ENCODE assay signal across 7 mouse cellular contexts in the genomic region with DNA sequence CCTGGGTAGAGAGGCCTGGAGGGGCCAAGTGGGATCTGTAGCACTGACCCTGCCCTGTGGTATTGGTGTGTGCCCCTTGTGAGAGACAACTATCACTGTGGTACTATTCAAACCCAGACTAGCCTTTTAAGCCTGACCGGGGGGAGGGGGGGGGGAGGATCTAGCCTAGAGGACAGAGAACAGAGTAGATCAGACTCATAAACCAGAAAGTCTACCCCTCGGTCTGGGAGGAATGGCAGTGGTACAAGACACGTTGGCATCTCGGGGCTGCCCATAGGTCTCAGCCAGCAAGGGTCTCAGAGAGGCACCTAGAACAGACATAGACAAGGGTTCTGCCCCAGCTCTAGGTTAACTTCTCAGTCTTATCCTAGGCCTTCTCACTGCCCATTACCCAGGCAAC. TPM values are rescaled to one million over a fixed set of nuclear protein-coding genes. Genes with fewer than 3 reads are reported as not detected.
DNase-seq lines count a peak whose midpoint lies in the region; ATAC-seq and TF ChIP-seq lines count a peak whose summit lies in the region.

No protein-coding gene starts in this region.

- intact Hi-C loops in gastrocnemius, postnatal 36 days (cut with DNase I), result loop anchor here (5.0 kb wide), 2 partner anchors 51 to 69 kb away; no protein-coding TSS in a partner anchor

- H3K4me2 ChIP-seq in lung, embryonic 15.5 days, result peak overlapping the region; percentile 83
- H3K4me2 ChIP-seq in embryonic facial prominence, embryonic 15.5 days (replicated peaks), result peak overlapping the region; percentile 77
- peak overlapping the region; percentile 81 for H3K4me2 ChIP-seq in limb, embryonic 12.5 days

- TF ChIP-seq CTCF in small intestine, adult 2 months (IDR thresholded peaks at IDR 0.05; ENCODE audit: extremely low read depth, insufficient read length, insufficient replicate concordance, low read depth, low read length), result no peak

- no peaks in the 10 kb centered on the region for H3K36me3 ChIP-seq in lung, embryonic 15.5 days
- H3K36me3 ChIP-seq in embryonic facial prominence, embryonic 15.5 days, result 0 out of 2 replicates have a peak, but pooled peaks cover 3% of the 10 kb centered on the region
- peaks cover 9% of the 10 kb centered on the region; the same call in 1 of the 2 replicates for H3K36me3 ChIP-seq in limb, embryonic 12.5 days
- H3K36me3 ChIP-seq in small intestine, adult 2 months (ENCODE audit: control insufficient read depth, insufficient read depth, low read length), result no peaks in the 10 kb centered on the region

- no peak for ATAC-seq in lung, embryonic 15.5 days (ENCODE audit: borderline replicate concordance, extremely low read depth, low FRiP score, low TSS enrichment)
- ATAC-seq in embryonic facial prominence, embryonic 15.5 days (ENCODE audit: insufficient number of reproducible peaks, low FRiP score, low TSS enrichment, low read depth), result no peak
- ATAC-seq in limb, embryonic 12.5 days (ENCODE audit: insufficient number of reproducible peaks, insufficient read depth, low FRiP score, low TSS enrichment, low read depth), result 0 out of 2 replicates have a peak, but pooled peaks have one; percentile 1
- no peak for ATAC-seq in megakaryocyte-erythroid progenitor cell, adult 5-6 weeks (replicated peaks; ENCODE audit: low FRiP score, low TSS enrichment, poor library complexity, severe bottlenecking)

- H3K9me3 ChIP-seq in lung, embryonic 15.5 days, result no peaks in the 10 kb centered on the region
- H3K9me3 ChIP-seq in embryonic facial prominence, embryonic 15.5 days (replicated peaks), result no peaks in the 10 kb centered on the region
- no peaks in the 10 kb centered on the region for H3K9me3 ChIP-seq in limb, embryonic 12.5 days

- no peaks in the 10 kb centered on the region for H3K27me3 ChIP-seq in lung, embryonic 15.5 days
- H3K27me3 ChIP-seq in embryonic facial prominence, embryonic 15.5 days, result no peaks in the 10 kb centered on the region
- no peaks in the 10 kb centered on the region for H3K27me3 ChIP-seq in limb, embryonic 12.5 days
- H3K27me3 ChIP-seq in small intestine, adult 2 months (ENCODE audit: control insufficient read depth, insufficient read depth, low read length), result no peaks in the 10 kb centered on the region

- peak overlapping the region; percentile 74 for H3K4me3 ChIP-seq in lung, embryonic 15.5 days
- peak overlapping the region; percentile 63 for H3K4me3 ChIP-seq in embryonic facial prominence, embryonic 15.5 days (replicated peaks)
- peak overlapping the region; percentile 79 for H3K4me3 ChIP-seq in limb, embryonic 12.5 days (replicated peaks)
- peak overlapping the region; percentile 92 for H3K4me3 ChIP-seq in small intestine, adult 2 months (ENCODE audit: low read depth, low read length)

- DNase-seq in lung, postnatal 4 days, result no peak
- no peak for DNase-seq in gastrocnemius, postnatal 36 days

- 30% methylated on average over 4 of the region's 4 CpGs for WGBS in lung, embryonic 15.5 days
- WGBS in embryonic facial prominence, embryonic 15.5 days, result 21% methylated on average over 4 of the region's 4 CpGs
- 25% methylated on average over 4 of the region's 4 CpGs for WGBS in limb, embryonic 12.5 days
- 50% methylated on average over 4 of the region's 4 CpGs for WGBS in small intestine, adult 2 months

- peaks cover 46% of the 10 kb centered on the region for H3K4me1 ChIP-seq in lung, embryonic 15.5 days
- peaks cover 58% of the 10 kb centered on the region for H3K4me1 ChIP-seq in embryonic facial prominence, embryonic 15.5 days
- H3K4me1 ChIP-seq in limb, embryonic 12.5 days (replicated peaks), result peaks cover 58% of the 10 kb centered on the region
- peaks cover 39% of the 10 kb centered on the region for H3K4me1 ChIP-seq in small intestine, adult 2 months (ENCODE audit: control insufficient read depth, insufficient read depth, insufficient read length, low read length)

- TF ChIP-seq POLR2A in small intestine, adult 2 months (IDR thresholded peaks at IDR 0.05; ENCODE audit: low read depth, low read length), result no peak

- H3K9ac ChIP-seq in lung, embryonic 15.5 days, result peak overlapping the region; percentile 86
- peak overlapping the region; percentile 67 for H3K9ac ChIP-seq in embryonic facial prominence, embryonic 15.5 days
- peak overlapping the region; percentile 83 for H3K9ac ChIP-seq in limb, embryonic 12.5 days (replicated peaks)

- H3K27ac ChIP-seq in lung, embryonic 15.5 days, result peak overlapping the region; percentile 93
- H3K27ac ChIP-seq in embryonic facial prominence, embryonic 15.5 days (replicated peaks), result peak overlapping the region; percentile 92
- H3K27ac ChIP-seq in limb, embryonic 12.5 days, result peak overlapping the region; percentile 93
- H3K27ac ChIP-seq in small intestine, adult 2 months (ENCODE audit: insufficient read depth, low read depth, low read length), result peak overlapping the region; percentile 62; the same call in 1 of the 2 replicates

RNA-seq across cellular contexts. Expression of a gene that starts 3.3 kb away (rescaled TPM):
- polyA plus RNA-seq in lung, embryonic 15.5 days (2015; fragmentation: Nextera tagmentation; extraction: Ambion mirVana), result 36.4 and 37.4 TPM in 2 replicates
- polyA plus RNA-seq in embryonic facial prominence, embryonic 15.5 days (2015; fragmentation: Nextera tagmentation; extraction: Ambion mirVana), result 42.8 and 47.3 TPM in 2 replicates
- 29.7 and 30.3 TPM in 2 replicates for polyA plus RNA-seq in limb, embryonic 12.5 days (2016; fragmentation: Nextera tagmentation; extraction: Ambion mirVana)
- 97.6 and 354 TPM in 2 replicates for polyA plus RNA-seq in small intestine, adult 2 months (2012; rRNA removed)
- 43.1 and 47.0 TPM in 2 replicates for total RNA-seq in megakaryocyte-erythroid progenitor cell, adult 5-6 weeks (2014; fragmentation: Nextera tagmentation)
- 24.2 and 31.6 TPM in 2 replicates for total RNA-seq in megakaryocyte-erythroid progenitor cell, adult 5-6 weeks (2017)
- total RNA-seq in gastrocnemius, postnatal 36 days (2021), result 1 to 10 TPM; 2.5 to 4.4 TPM
